Mouse (Mus musculus) kidney, postnatal 36 days (tissue): ENCODE measurements around the gene Gtf2h4.

Experiments
- DNase-seq, 2 experiments: peaks; one replicate each; pipeline ENCODE4 v3.0.0; 2021 to 2022; ENCODE audit warnings: mixed read lengths in 2 of 2

The Gtf2h4 gene

DNA sequence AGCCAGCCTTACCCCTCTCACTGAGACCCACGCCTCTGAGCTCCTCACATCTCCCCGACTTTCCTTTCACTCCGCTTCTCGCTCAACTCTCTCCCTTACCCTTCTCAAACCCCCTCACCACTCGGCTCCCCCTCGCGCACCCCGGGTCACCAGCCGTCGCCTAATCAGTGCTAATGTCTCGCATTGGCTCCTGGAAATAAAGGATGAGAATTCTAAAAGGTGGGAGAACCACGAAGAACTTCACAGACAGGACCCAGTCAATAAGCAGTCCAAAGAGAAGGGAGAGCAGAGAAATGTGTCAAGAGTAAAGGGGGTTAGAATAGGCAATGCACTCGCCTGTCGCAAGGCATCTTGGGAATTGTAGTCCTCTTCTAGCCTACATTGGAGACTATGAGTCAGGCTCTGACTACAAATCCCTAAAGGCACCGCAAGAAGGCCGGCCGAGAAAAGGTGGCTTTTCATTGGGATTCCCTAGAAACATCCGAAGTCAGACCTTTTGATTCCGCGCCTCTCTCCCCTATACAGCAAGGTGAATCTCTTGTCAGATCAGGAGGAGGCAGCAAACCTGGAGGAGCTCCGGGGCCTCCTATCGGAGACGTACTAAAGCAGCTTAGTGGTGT lies at the start of gene Gtf2h4:
TSS of gene Gtf2h4 (minus strand) at position 324 of the 620 bp plus-strand sequence.
- peak; percentile 92 to 97 for DNase-seq

- DNase-seq: peak; percentile 72 to 85
These were observed 48.1 kb upstream of the Gtf2h4 start for GRCm38 (mm10) chr17:35721676-35722075.

GRCm38 (mm10) chr17:35720340-35720727 lies 46.8 kb upstream of the Gtf2h4 start:
- peak in 1 of 2 experiments; percentile 43 for DNase-seq

DNA sequence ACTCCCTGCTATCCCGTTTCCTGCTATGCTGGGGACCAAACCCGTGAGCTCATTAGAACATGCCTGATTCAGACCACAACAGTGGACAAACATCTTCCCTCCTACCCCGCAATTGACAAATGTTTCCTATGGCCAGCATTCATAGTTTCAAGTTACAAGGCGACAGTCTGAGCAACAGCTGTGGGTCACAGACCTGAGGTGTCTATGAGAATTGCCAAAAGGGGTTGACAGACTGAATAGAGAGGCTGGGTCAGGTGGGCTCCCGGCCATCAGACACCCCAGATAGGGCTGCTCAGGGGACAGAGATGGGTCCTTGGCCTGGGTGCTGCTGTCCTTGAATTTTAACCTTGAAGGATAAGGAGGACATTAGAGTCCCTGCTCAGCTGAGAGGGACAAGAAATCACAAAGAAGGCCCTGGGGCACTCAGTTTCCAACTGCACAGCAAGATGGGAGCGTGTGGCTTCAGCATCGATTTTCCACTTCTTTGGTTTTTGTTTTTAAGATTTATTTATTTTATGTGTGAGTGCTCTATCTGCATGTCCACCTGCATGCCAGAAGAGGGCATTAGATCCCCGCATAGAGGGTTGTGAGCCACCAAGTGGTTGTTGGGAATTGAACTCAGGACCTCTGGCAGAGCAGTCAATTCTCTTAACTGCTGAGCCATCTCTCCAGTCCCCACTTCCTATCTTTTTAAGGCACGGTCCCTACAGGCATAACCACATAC lies 46.2 kb upstream of the Gtf2h4 start:
- DNase-seq: no peak

DNA sequence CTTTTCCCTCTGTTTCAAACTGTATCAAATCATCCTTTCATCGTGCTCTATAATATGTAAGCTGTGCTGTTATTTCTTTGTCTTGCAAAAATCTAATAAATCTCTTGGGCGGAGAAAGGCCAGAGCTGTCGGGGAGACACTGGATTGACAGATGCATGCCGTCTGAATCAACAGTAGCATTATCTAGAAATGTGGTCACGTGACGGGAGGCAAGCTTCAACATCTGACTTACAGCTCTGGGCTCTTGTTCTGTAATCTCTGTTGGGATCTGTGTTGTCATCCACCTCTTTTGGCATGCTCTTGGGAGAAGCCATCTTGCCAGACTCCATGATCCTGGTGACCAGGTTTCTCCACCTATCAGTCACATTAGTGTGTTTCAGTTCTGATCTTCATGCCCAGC lies 43.5 kb upstream of the Gtf2h4 start:
- DNase-seq: no peak

- DNase-seq: peak; percentile 30 to 88
These were observed 42.6 kb upstream of the Gtf2h4 start for GRCm38 (mm10) chr17:35716114-35716513.

- peak; percentile 86 to 92 for DNase-seq
These were observed 37.3 kb upstream of the Gtf2h4 start for GRCm38 (mm10) chr17:35710705-35711347.

DNA sequence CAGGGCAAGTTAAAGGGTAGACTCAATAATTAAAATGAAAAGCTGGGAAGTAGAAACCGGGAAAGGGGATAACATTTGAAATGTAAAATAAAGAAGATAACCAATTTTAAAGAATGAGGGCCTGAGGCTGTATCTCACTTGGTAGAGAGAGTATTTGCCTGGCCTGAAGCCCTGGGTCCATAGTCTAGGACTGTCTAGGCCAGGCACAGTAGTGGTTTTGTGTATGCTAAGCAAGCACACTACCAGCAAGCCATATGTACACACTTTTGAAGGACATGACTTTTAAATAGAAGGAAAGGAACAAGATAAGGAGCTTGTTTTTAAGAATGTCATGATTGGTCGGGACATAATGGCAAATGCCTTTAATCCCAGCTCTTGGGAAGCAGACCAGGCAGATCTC lies 35.1 kb upstream of the Gtf2h4 start:
- no peak for DNase-seq

GRCm38 (mm10) chr17:35707929-35708328 lies 34.4 kb upstream of the Gtf2h4 start:
- DNase-seq: peak; percentile 68 to 83

GRCm38 (mm10) chr17:35705836-35706235 lies 32.3 kb upstream of the Gtf2h4 start:
- DNase-seq: peak; percentile 58 to 85

DNA sequence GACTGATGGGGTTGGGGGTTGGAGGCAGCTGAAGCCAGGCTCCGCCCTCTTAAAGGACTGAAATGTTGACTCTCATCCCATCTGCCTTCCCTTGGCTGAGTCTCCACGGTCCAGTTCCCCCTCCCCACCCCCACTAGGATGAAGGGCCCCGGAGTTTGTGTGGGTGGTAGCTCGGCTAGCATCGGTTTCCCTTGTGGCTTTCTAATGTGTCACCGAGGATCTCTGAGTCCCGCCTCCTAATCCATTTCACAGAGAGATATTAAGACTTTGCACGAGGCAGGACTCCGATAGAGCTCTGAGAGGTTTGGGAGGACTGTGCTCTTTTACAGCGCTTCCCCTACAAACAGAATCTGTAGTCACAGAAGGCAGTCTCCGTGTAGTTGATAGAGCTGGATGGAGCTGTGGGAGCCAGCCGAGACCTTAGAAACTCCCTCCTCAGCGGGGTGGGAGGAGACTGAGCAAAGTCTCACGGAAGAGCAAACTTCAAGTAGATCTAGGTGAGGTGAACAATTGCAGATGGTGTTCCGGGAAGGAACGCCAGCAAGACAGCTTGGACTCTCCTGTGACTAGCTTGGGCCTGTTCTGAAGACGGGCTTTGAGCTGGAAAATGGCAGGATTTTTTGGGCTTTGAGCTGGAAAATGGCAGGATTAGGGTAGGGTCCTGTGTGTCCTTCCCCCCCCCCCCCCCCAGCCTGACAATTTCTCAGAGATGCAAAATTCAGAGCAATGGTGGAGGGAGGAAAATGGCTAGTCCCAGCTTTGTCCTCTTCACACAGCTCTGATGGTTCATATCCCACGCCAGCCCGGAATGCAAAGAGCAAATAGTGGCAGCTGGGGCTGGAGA lies 31.3 kb upstream of the Gtf2h4 start, which contains the start of gene Ddr1:
TSS of gene Ddr1 (minus strand) at position 1 of the 844 bp plus-strand sequence.
- peak; percentile 76 to 85 for DNase-seq

GRCm38 (mm10) chr17:35703751-35704271 lies 30.3 kb upstream of the Gtf2h4 start:
- DNase-seq: peak; percentile 68 to 69

- no peak for DNase-seq
These were observed 29.5 kb upstream of the Gtf2h4 start for GRCm38 (mm10) chr17:35703065-35703464.

- no peak for DNase-seq
These were observed 29.1 kb upstream of the Gtf2h4 start for GRCm38 (mm10) chr17:35702605-35703004.

- DNase-seq: peak; percentile 88 to 89
These were observed 28.5 kb upstream of the Gtf2h4 start for GRCm38 (mm10) chr17:35701978-35702461.

GRCm38 (mm10) chr17:35701203-35701977 lies 27.9 kb upstream of the Gtf2h4 start:
- peak in 1 of 2 experiments; percentile 40 for DNase-seq

DNA sequence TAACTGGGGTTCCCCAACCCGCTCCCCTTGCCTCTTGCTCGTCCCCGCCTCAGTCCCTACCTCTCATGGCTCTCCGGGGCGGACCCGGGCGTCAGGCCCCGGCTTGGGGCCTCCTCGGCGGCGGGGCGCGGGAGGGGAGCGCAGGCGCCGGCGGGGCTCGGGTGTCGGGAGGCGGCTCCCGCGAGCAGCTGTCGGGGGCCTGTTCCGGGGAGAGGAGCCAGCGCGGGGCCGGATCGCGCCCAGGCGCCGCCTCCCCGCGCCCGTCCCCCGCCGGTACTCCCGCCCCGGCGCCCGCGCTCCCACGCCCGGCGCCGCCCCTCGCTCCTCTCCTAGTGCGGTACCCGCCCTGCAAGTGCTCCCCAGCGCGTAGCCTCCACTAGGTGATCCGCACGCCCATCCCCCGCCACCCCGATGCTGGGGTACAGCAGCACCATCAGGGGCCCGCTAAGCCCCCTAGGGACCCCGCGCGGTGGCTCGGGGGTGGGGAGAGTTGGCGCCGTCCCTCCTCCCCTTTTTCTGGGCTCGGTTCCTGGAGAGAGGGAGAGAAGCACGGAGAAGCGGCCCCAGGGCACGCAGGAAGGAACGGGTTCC lies 26.9 kb upstream of the Gtf2h4 start:
- peak; percentile 87 to 91 for DNase-seq

DNA sequence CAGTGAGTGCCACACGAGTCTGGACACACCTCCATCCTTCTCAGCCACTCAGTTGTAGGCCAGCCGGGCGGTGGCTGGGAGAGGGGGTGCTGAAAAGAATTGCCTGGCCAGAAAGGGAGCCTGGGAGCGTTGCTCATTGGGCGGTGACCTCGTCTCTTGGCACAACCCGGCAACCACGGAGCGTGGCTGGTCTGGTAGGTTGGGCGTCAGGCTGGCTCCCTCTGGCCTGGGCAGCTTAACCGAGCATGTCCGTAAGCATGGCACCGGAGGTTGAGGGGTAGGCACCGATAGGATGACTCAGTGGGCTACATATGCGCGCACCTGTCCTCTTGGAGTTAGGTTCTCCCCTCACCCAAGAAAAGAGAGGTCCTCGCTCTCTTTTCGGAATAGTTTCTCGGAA lies 26.4 kb upstream of the Gtf2h4 start:
- DNase-seq: peak; percentile 90 to 95

- no peak for DNase-seq
These were observed 25.0 kb upstream of the Gtf2h4 start for GRCm38 (mm10) chr17:35698501-35698883.

DNA sequence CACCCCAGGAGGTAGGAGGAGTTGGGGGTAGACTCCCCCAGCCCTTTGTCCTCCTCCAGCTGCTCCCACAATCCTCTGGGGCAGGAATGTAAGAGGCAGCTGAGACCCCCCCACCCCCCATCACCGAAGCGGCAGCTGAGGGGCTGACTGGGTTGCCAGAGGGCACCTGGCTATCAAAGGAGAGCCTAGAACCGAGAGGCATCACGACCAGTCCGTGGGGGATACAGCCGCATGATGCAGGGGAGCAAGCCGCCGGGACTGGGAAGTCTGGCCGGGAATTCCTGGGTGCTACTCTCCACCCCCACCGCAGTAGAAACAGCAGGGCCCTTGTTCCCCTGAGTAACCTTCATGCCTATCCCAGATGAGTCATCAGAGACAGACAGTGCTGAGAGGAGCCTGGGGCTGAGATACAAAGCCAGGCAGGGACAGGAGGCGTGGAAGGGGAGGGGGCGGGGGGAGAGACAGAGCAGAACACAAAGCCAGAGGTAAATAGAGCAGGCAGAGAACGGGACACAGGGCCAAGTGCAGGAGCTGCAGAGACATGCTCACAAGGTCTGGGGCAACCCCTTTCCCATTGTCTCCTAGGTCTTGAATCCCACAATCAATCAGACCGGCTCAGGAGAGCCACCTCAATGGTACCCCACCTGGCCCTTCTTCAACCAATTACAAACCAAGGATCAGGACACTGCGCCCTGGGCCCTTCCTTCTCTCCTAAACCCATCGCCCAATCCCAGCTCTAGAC lies 24.4 kb upstream of the Gtf2h4 start:
- peak; percentile 51 to 59 for DNase-seq

- no peak for DNase-seq
These were observed 23.9 kb upstream of the Gtf2h4 start for GRCm38 (mm10) chr17:35697429-35697758.
